Mouse (Mus musculus) monocyte, adult 5-6 weeks (primary cell): ENCODE measurements around the gene Elmo1. TPM values are rescaled to one million over a fixed set of nuclear protein-coding genes. Genes with fewer than 3 reads are reported as not detected.

Experiments used
- ATAC-seq: fragments of 153-309, 156-312 bp; replicated peaks from 2 replicates; pipeline ENCODE4 v1.8.0; 2017; ENCODE audit warnings: mild to moderate bottlenecking; ENCODE audit not compliant: low TSS enrichment, insufficient number of reproducible peaks, severe bottlenecking, poor library complexity, low FRiP score
- total RNA-seq: library from RNA; stranded (forward); fragments of 200-1000, 200-491, 200-594 nt; gene quantifications from 3 replicates; pipeline ENCODE4 v1.2.3, GENCODE M21; 2017

Gene Elmo1
- total RNA-seq, 1 experiment from 2014 or later = 71.9 TPM

GRCm38 (mm10) chr13:20286680-20287079, 196.3 kb downstream of the Elmo1 start:
- no peak for ATAC-seq

DNA sequence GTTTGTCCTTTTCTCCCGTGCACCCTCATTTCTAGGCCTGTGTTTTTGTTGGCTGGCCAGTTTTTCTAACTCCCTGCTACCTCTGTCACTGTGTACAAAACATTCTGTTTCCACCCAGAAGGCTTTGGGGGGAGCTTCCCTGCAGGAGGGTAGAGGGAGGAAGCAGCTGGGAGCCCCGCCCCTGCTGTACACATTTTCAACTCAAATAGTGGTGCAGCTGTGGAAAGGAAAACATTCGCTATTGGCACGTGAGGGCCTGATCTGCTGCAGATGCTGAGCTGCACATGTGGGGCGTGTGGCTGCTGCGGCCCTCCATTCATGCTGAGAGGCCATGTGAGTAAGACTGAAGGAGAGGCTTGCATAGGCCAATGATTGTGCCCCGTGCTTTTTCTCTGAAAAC, 198.0 kb downstream of the Elmo1 start:
- ATAC-seq = no peak

- ATAC-seq = no peak
These were observed 200.0 kb downstream of the Elmo1 start for GRCm38 (mm10) chr13:20290412-20290811.

DNA sequence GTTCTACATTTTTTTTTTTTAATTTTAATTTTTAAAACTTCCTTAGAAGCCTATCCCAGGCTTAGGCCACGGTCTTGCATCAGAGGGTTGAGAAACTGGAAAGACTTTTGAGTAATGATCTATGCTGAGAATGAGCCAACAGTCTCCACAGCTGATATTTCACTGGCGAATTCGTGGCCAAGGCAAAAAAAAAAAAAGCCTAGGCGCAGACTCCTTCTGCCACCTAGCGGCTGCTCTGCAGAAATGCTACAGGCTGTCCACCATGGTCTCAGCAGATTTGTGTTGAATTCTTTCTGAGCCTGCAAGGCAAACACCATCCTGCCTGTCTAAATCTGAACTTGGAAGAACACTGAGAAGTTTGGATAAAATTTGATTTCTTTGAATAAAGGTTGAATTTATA, 202.0 kb downstream of the Elmo1 start:
- peak; percentile 33; the same call in 1 of the 2 replicates for ATAC-seq

DNA sequence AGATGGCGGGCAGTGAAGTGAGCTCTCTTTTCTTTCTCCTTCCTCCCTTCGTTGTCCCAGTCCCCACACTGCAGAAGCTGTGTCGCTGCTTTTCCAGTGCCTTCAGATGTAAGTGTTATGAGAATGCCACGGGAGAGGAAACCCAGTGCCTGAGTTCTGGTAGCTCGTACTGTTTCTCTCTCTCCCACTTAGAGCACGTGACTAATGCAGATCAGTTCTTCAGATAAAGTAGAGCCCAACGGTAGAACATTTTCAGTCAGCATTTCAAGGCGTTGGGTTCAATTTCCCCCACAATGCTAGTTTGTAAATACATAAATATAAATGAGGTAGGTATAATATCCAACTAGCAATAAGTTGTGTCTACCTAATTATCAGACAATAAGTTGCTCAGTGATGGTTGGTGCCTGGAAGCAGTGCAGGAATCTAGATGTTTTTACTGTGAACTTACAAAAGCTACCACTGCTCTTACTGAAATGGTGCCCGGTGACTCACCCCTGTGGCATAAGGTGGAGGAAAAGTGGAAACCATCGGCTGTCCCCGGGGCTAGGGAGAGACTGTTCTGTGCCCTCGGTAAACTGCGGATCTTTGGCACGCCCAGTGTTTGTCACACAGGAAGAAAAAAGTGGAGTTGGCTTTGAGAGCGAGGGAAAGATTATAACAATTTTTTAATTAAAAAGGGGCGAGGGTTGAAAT, 205.0 kb downstream of the Elmo1 start:
- ATAC-seq = no peak

DNA sequence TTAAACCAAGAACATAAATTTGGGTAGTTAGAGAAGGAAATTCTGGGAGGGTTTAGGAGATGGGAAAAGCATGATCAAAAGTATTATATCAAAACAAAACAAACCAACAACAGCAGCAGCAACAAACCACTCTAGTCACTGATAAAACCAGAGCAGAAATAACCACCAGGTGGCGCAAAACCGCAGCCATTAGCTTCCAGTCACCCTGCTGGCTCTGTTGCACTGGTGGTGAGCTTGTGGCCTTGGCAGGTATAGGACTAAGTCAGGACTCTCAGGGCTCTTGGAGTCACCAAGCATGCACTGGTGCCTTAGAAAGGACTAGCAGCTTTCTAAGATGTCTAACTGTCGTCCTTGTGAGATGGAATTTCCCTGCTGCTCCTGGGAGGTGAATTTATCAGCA, 207.4 kb downstream of the Elmo1 start:
- ATAC-seq = 0 out of 2 replicates have a peak, but pooled peaks have one; percentile 50

DNA sequence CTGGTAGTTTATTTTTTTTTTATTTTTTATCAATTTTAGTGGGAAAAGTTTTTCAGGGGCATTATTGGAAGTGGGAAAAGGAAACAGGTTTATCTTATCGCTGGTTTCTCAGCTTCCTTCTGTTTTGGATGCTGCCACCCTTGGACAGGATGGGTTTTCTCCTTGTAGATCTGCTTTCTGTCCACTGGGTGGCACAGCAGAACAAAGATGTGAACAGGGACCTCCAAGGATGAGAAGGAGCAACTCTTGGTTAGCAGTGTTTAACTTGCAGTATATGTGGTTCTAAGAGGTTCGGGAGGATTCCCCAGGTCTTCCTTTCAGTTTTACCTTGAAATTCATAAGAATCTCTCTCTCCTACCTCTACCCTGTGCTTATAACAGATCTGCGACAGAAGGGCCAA, 209.0 kb downstream of the Elmo1 start:
- ATAC-seq = no peak

DNA sequence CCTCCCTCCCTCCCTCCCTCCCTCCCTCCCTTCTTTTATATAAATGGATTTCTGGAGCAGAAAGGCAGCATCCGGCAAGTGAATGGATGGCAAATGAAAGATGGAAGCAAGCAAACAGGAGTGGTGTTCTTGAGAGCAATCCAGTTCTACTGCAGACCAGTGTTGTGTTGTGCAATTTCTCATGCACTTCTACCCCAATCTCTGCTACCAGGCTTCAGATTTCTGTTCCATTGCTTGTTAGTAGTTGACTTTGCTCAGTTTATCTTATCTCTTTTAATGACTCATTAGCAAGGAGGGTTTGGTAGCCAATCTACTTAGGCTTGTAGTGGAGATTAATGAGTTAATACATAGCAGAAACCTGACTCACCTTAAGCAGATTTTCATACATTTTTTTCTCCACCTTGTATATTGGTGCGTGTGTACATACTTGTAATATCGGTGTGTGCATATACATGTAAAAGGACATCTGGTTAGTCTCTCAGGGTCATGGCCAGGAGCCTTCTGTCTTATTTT, 209.7 kb downstream of the Elmo1 start:
- no peak for ATAC-seq

DNA sequence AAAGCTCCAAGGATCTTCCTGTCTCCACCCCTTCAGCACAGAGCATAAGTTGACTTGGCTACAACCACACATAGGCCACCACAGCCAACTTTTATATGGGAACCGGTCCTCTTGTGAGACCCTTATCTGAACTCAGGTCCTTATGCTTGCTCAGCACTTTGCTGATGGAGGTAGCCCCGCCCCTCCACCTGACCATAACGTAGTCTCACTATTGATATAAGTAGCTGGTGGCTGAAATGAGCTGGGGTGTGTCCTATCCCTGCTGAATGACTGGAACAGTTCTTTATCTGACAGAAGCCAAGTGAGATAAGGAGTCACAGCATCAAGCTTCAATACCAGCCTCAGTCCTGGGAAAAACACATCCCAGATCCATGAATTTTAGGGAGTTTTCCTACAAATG, 210.2 kb downstream of the Elmo1 start:
- no peak for ATAC-seq

GRCm38 (mm10) chr13:20301760-20302159, 211.4 kb downstream of the Elmo1 start:
- ATAC-seq = no peak

GRCm38 (mm10) chr13:20305621-20306020, 215.2 kb downstream of the Elmo1 start:
- no peak for ATAC-seq

- ATAC-seq = no peak
These were observed 216.1 kb downstream of the Elmo1 start for GRCm38 (mm10) chr13:20306180-20307177.

- ATAC-seq = no peak
These were observed 217.0 kb downstream of the Elmo1 start for GRCm38 (mm10) chr13:20307381-20307780.

DNA sequence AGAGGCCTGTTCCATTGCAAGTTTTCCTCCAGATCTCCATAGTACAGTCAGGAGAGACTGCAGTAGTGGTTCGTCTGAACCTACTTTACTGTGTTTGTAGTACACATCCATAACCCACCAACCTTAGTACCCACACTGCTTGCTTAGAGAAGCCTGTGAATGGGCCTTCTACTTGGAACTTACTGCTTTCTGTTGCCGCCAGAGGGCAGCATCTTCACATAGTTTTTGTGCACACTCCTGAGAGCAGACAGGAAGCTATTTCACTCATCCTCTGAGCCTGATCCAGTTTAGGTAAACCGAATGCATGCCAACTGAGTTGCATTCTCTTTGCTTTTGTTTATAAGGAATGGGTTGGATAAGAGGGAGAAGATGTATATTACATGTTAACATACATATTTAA, 221.2 kb downstream of the Elmo1 start:
- ATAC-seq = peak; percentile 69; the same call in 1 of the 2 replicates

GRCm38 (mm10) chr13:20313345-20313744, 222.9 kb downstream of the Elmo1 start:
- peak; percentile 77 for ATAC-seq

DNA sequence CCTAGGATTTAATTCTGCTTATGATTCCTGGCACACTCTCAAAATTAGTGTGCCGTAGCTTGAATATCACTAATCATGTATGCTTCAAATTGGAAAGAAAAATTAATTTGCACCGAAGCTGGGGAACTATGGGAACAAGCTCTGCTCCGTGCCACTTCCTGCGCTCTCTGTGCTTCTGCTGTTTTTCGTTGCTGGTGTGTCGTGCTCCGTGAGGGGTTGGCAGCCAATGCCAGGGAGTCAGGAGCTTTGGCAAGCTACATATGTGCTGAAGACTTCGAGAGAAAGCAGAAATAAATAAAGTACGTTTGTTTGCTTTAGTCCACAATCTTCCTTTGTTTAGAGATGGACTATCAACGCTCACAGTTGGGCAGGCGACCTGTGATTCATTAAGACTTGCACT, 225.7 kb downstream of the Elmo1 start:
- ATAC-seq = no peak

GRCm38 (mm10) chr13:20318615-20319219, 228.3 kb downstream of the Elmo1 start:
- ATAC-seq = no peak

DNA sequence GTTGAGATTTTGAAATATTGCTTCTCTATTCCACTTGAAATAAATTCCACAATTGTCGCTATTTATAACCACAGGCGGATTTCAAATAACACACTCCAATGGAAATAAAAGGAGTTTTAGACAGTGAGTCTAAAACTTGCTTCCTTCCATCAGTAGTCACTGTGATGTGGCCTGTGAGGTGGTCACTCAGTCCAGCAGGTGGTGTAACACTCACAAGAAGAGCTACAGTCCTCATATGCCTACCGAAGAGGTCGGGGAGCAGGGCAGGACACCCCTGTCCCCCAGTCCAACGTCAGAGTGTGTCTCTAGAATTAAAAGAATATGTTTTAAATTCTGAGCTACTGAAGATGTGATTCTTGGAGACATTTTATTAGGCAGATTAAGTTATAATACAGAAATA, 229.8 kb downstream of the Elmo1 start:
- no peak for ATAC-seq

GRCm38 (mm10) chr13:20323478-20323877, 233.1 kb downstream of the Elmo1 start:
- ATAC-seq = no peak
